Mouse (Mus musculus): ENCODE measurements around the gene Slc28a2.

- no peak for TF ChIP-seq CTCF (IDR thresholded peaks at IDR 0.05; ENCODE audit: borderline replicate concordance, insufficient read depth, low read depth, low read length)
- TF ChIP-seq POLR2A (IDR thresholded peaks at IDR 0.05; ENCODE audit: borderline replicate concordance, insufficient read depth, low read length): no peak
These were observed 50.3 kb downstream of the Slc28a2 start for GRCm38 (mm10) chr2:122476585-122476984.

All from cerebellum, adult 2 months (tissue).